In genomic region chr7:98360621-98360990, GRCm38 (mm10) we compare ENCODE assay signal across 8 mouse cellular contexts. TPM values are rescaled to one million over a fixed set of nuclear protein-coding genes. Genes with fewer than 3 reads are reported as not detected.
DNase-seq lines count a peak whose midpoint lies in the region; ATAC-seq and TF ChIP-seq lines count a peak whose summit lies in the region.

No protein-coding gene starts in this region.

- peak overlapping the region; percentile 70 for H3K27ac ChIP-seq in forebrain, embryonic 11.5 days (ENCODE audit: low read depth, low read length)
- peak overlapping the region; percentile 95 for H3K27ac ChIP-seq in limb, embryonic 13.5 days
- H3K27ac ChIP-seq in olfactory bulb, adult 2 months (ENCODE audit: insufficient read depth, low read depth, low read length) = no peak overlapping the region

- peak overlapping the region; percentile 87 for H3K4me2 ChIP-seq in forebrain, embryonic 11.5 days (ENCODE audit: low read depth, low read length, severe bottlenecking)
- H3K4me2 ChIP-seq in limb, embryonic 13.5 days (replicated peaks) = peak overlapping the region; percentile 87

- peak overlapping the region; percentile 79 for H3K9ac ChIP-seq in forebrain, embryonic 11.5 days (ENCODE audit: low read length)
- H3K9ac ChIP-seq in limb, embryonic 13.5 days = peak overlapping the region; percentile 88

- no peak for ATAC-seq in megakaryocyte, adult 5-6 weeks (ENCODE audit: poor library complexity, severe bottlenecking)
- peak; percentile 19; the same call in 1 of the 2 replicates for ATAC-seq in forebrain, embryonic 11.5 days (replicated peaks; ENCODE audit: low FRiP score)
- ATAC-seq in limb, embryonic 13.5 days (ENCODE audit: low FRiP score, low read depth) = peak; percentile 4

- no peaks in the 10 kb centered on the region for H3K36me3 ChIP-seq in megakaryocyte, embryonic 14.5 days (replicated peaks; ENCODE audit: low read length)
- H3K36me3 ChIP-seq in forebrain, embryonic 11.5 days (ENCODE audit: control insufficient read depth, insufficient read depth, low read length) = no peaks in the 10 kb centered on the region
- H3K36me3 ChIP-seq in limb, embryonic 13.5 days = peaks cover 4% of the 10 kb centered on the region; the same call in 1 of the 2 replicates

- TF ChIP-seq POLR2A in olfactory bulb, adult 2 months (IDR thresholded peaks at IDR 0.05; ENCODE audit: insufficient read depth, low read depth, low read length) = no peak

- under 1% methylated on average over 20 of the region's 20 CpGs for WGBS in forebrain, embryonic 11.5 days
- under 1% methylated on average over 20 of the region's 20 CpGs for WGBS in limb, embryonic 13.5 days
- WGBS in olfactory bulb, adult 2 months = 0% methylated on average over 20 of the region's 20 CpGs

- H3K4me3 ChIP-seq in megakaryocyte, embryonic 14.5 days (replicated peaks) = peak overlapping the region; percentile 89
- peak overlapping the region; percentile 64 for H3K4me3 ChIP-seq in forebrain, embryonic 11.5 days (ENCODE audit: low read depth, low read length)
- H3K4me3 ChIP-seq in limb, embryonic 13.5 days = peak overlapping the region; percentile 83
- peak overlapping the region; percentile 67 for H3K4me3 ChIP-seq in olfactory bulb, adult 2 months (ENCODE audit: insufficient read depth, low read depth, low read length)

- peaks cover 19% of the 10 kb centered on the region for H3K4me1 ChIP-seq in megakaryocyte, embryonic 14.5 days
- H3K4me1 ChIP-seq in forebrain, embryonic 11.5 days (replicated peaks; ENCODE audit: control insufficient read depth, insufficient read depth, low read length) = peaks cover 17% of the 10 kb centered on the region
- peaks cover 50% of the 10 kb centered on the region for H3K4me1 ChIP-seq in limb, embryonic 13.5 days
- peaks cover 14% of the 10 kb centered on the region for H3K4me1 ChIP-seq in olfactory bulb, adult 2 months (ENCODE audit: control insufficient read depth, insufficient read depth, low read length)

- DNase-seq in forebrain, embryonic 11.5 days (ENCODE audit: low spot score) = no peak
- DNase-seq in gastrocnemius, postnatal 4 days (ENCODE audit: low spot score in 2 of 2) = no peak
- DNase-seq in adrenal gland, postnatal 25 days = no peak
- DNase-seq in urinary bladder, postnatal 4 days (ENCODE audit: low spot score in 2 of 2) = no peak

- no peak for TF ChIP-seq CTCF in olfactory bulb, adult 2 months (IDR thresholded peaks at IDR 0.05; ENCODE audit: insufficient read depth, low read depth, low read length)

- H3K27me3 ChIP-seq in megakaryocyte, embryonic 14.5 days (replicated peaks) = peaks cover 85% of the 10 kb centered on the region
- no peaks in the 10 kb centered on the region for H3K27me3 ChIP-seq in forebrain, embryonic 11.5 days (ENCODE audit: control insufficient read depth, insufficient read depth, low read length)
- no peaks in the 10 kb centered on the region for H3K27me3 ChIP-seq in limb, embryonic 13.5 days

- H3K9me3 ChIP-seq in megakaryocyte, embryonic 14.5 days = peaks cover 20% of the 10 kb centered on the region
- H3K9me3 ChIP-seq in forebrain, embryonic 11.5 days (ENCODE audit: control insufficient read depth, low read length) = no peaks in the 10 kb centered on the region
- H3K9me3 ChIP-seq in limb, embryonic 13.5 days = 0 out of 2 replicates have a peak, but pooled peaks cover 5% of the 10 kb centered on the region

RNA-seq across cellular contexts. Expression of gene Tsku, which starts 0.5 kb away (rescaled TPM):
- polyA plus RNA-seq in megakaryocyte, embryonic 14.5 days (2012; ENCODE audit: insufficient read depth, low replicate concordance) = 1.2 TPM in 1 of 2 replicates, not detected in the other
- not detected in 2 replicates for total RNA-seq in megakaryocyte, adult 5-6 weeks (2015)
- 0.07 and 0.37 TPM in 2 replicates for total RNA-seq in megakaryocyte, adult 5-6 weeks (2017)
- polyA plus RNA-seq in forebrain, embryonic 11.5 days (2014; fragmentation: Nextera tagmentation; extraction: Ambion mirVana) = 9.0 and 9.4 TPM in 2 replicates
- 22.4 and 23.1 TPM in 2 replicates for polyA plus RNA-seq in limb, embryonic 13.5 days (2015; fragmentation: Nextera tagmentation; extraction: Ambion mirVana)
- not detected in 2 replicates for polyA plus RNA-seq in olfactory bulb, adult 2 months (2012; ENCODE audit: insufficient read depth, insufficient read length, low replicate concordance, missing spikeins)
- total RNA-seq in gastrocnemius, postnatal 4 days (2021) = 10 to 100 TPM; 16.4 to 19.3 TPM
- total RNA-seq in adrenal gland, postnatal 25 days (2021) = 22.9 and 40.6 TPM in 2 replicates

RNA-seq across cellular contexts. Expression of gene Acer3, which starts 39.6 kb away (rescaled TPM):
- 1.2 TPM in 1 of 2 replicates, not detected in the other for polyA plus RNA-seq in megakaryocyte, embryonic 14.5 days (2012; ENCODE audit: insufficient read depth, low replicate concordance)
- 98.2 and 107 TPM in 2 replicates for total RNA-seq in megakaryocyte, adult 5-6 weeks (2015)
- total RNA-seq in megakaryocyte, adult 5-6 weeks (2017) = 84.2 and 85.4 TPM in 2 replicates
- polyA plus RNA-seq in forebrain, embryonic 11.5 days (2014; fragmentation: Nextera tagmentation; extraction: Ambion mirVana) = 16.3 and 16.5 TPM in 2 replicates
- polyA plus RNA-seq in limb, embryonic 13.5 days (2015; fragmentation: Nextera tagmentation; extraction: Ambion mirVana) = 33.7 and 34.7 TPM in 2 replicates
- polyA plus RNA-seq in olfactory bulb, adult 2 months (2012; ENCODE audit: insufficient read depth, insufficient read length, low replicate concordance, missing spikeins) = not detected in 2 replicates
- total RNA-seq in gastrocnemius, postnatal 4 days (2021) = 10 to 100 TPM in 1 of 2 experiments, 1 to 10 TPM in 1; 7.7 to 11.7 TPM
- total RNA-seq in adrenal gland, postnatal 25 days (2021) = 12.9 and 20.0 TPM in 2 replicates
